Mouse (Mus musculus): ENCODE data around the gene Lmbr1l. TPM values are rescaled to one million over a fixed set of nuclear protein-coding genes. Genes with fewer than 3 reads are reported as not detected.

Lmbr1l gene
- polyA plus RNA-seq, 1 experiment from 2014 or later, result 4.9 TPM

DNA sequence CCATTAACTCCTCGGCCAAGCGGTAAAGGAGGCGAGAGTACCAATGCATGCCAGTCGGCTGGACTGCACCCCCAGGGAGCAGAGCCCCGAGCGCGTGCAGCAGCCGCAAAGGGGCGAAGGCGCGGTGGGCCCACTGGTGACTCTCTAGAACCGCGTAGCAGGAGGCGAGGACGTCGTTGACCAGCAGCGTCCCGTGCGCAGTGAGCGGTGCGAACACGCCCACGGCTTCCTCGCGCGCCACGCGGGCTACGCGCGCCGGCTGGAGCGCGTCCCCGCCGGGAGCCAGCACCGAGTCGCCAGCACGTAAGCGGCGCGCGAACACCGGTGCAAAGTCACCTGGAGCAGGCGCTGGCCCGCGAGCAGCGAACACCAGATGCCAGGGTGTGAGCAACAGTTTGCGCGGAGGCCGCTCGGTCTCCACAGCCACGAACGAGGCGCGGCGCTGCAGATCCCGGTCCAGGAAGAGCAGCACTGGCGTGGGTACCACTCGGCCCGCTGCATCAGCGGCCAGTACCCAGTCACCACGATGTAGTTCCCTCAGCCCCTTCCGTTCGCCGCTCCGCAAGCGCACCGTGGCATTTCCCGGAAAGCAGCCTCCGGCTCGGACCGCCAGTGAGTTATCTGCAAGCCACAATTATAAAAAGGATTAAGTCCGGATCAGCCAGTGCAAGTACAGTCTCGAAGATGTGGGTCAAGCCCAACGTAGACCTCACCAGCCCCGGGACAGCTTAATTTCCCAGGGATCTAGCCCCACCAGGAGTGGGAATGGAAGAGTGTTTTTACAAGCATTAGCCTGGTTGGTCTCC is 23.9 kb downstream of the Lmbr1l start, which contains the start of gene Rhebl1:
TSS of gene Rhebl1 (minus strand) at position 601 of the 806 bp plus-strand sequence.
- peak within 1 kb of the TSS; percentile 93 for H3K4me2 ChIP-seq (ENCODE audit: low read depth, low read length)
- WGBS (ENCODE audit: insufficient replicate concordance), result 1% methylated on average over 77 of the region's 77 CpGs
- peaks cover 65% of the 10 kb centered on the region for H3K27me3 ChIP-seq (ENCODE audit: insufficient read depth, low read length)
- H3K36me3 ChIP-seq (replicated peaks; ENCODE audit: insufficient read depth, low read length), result no peaks in the 10 kb centered on the region
- no peak within 1 kb of the TSS for H3K27ac ChIP-seq (ENCODE audit: low read depth)
- TF ChIP-seq CTCF (IDR thresholded peaks at IDR 0.05; ENCODE audit: low read depth) (no peak), EP300 (IDR thresholded peaks at IDR 0.05; ENCODE audit: low read depth) (no peak)
- DNase-seq, result no peak
- H3K4me1 ChIP-seq (ENCODE audit: insufficient read depth), result peaks cover 31% of the 10 kb centered on the region
- H3K9me3 ChIP-seq (ENCODE audit: low read length), result no peaks in the 10 kb centered on the region
- peak within 1 kb of the TSS; percentile 59 for H3K4me3 ChIP-seq (ENCODE audit: low read depth, low read length)
- peak within 1 kb of the TSS; percentile 34 for H3K9ac ChIP-seq (replicated peaks)
- ATAC-seq, result 0 out of 2 replicates have a peak, but pooled peaks have one; percentile 9

- no peak for ATAC-seq
- Histone ChIP-seq H3K4me3 (ENCODE audit: low read depth, low read length) (no peak overlapping the region), H3K9me3 (ENCODE audit: low read length) (no peaks in the 10 kb centered on the region), H3K4me2 (ENCODE audit: low read depth, low read length) (no peak overlapping the region), H3K27ac (ENCODE audit: low read depth) (no peak overlapping the region), H3K4me1 (ENCODE audit: insufficient read depth) (peaks cover 29% of the 10 kb centered on the region), H3K9ac (replicated peaks) (no peak overlapping the region), H3K27me3 (ENCODE audit: insufficient read depth, low read length) (peaks cover 54% of the 10 kb centered on the region), H3K36me3 (replicated peaks; ENCODE audit: insufficient read depth, low read length) (no peaks in the 10 kb centered on the region)
- TF ChIP-seq CTCF (IDR thresholded peaks at IDR 0.05; ENCODE audit: low read depth) (no peak), EP300 (IDR thresholded peaks at IDR 0.05; ENCODE audit: low read depth) (no peak)
- DNase-seq, result no peak
- 62% methylated on average over 4 of the region's 4 CpGs for WGBS (ENCODE audit: insufficient replicate concordance)
Observed at GRCm38 (mm10) chr15:98893036-98893435, 25.0 kb downstream of the Lmbr1l start.

DNA sequence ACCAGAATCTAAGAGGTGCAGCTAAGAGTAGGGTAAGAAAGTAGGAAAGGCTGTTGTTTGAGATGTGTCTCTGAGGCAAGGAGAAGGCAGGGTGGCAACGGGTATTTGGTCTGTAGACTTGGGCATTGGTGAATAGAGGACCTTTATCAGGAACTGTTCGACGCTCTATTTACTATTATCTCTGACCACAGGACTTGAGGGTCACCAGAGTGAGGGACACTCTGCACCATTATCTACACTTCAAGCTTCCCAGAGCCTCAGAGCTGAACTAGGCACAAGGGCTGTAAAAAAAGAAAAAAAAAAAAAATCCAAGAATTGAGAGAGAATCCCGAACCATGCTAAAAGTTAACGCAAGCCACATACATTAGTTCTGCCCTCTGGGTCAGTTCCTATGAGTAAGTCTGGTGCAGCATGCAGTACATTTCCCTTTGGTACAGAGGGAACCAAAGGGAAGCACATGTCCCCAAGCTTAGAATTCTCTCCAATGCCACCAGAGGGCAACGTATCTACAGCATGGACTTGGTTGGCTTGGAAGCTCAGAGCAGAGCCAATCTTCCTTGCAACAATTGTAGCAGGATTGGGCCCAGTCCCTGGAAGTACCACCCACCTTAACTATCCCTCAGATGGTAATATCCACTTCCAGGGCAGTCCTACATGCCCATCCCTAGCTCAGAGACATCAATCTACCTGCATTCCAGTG is 26.0 kb downstream of the Lmbr1l start:
- H3K27me3 ChIP-seq (ENCODE audit: insufficient read depth, low read length), result peaks cover 45% of the 10 kb centered on the region
- H3K9me3 ChIP-seq (ENCODE audit: low read length), result no peaks in the 10 kb centered on the region
- ATAC-seq, result peak; percentile 83
- no peaks in the 10 kb centered on the region for H3K36me3 ChIP-seq (replicated peaks; ENCODE audit: insufficient read depth, low read length)
- peaks cover 27% of the 10 kb centered on the region for H3K4me1 ChIP-seq (ENCODE audit: insufficient read depth)
- H3K9ac ChIP-seq (replicated peaks), result no peak overlapping the region
- H3K27ac ChIP-seq (ENCODE audit: low read depth), result no peak overlapping the region
- 14% methylated on average over 6 of the region's 6 CpGs for WGBS (ENCODE audit: insufficient replicate concordance)
- peak; percentile 51 for DNase-seq
- TF ChIP-seq CTCF (IDR thresholded peaks at IDR 0.05; ENCODE audit: low read depth), result peak; percentile 96
- no peak for TF ChIP-seq EP300 (IDR thresholded peaks at IDR 0.05; ENCODE audit: low read depth)
- no peak overlapping the region for H3K4me3 ChIP-seq (ENCODE audit: low read depth, low read length)
- no peak overlapping the region for H3K4me2 ChIP-seq (ENCODE audit: low read depth, low read length)

DNA sequence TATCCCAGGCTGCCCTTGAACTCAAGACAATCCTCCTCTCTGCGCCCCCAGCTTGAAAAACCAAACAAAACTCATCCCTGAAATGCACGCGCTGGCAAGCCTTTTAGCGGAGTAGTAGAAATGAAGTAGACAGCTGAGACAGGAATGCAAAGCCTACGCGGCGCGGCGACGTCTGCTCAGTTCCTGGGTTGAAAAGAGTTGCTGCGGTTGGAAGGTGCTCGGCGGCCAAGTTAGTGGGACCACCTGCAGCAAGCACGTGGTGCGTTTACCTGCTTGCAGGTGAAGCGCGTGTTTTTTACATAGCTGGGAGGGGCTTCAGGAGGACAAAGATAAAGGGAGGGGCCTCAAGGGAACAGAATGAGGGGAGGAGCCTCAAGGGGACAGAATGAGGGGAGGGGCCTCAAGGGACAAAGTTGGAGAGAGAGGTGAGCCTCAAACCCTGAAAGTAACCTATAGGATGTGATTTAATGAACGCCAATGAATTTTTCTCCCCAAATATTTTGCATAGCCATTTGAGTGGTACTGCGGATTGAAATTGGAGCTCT is 26.8 kb downstream of the Lmbr1l start:
- Histone ChIP-seq H3K4me3 (ENCODE audit: low read depth, low read length) (no peak overlapping the region), H3K4me1 (ENCODE audit: insufficient read depth) (peaks cover 25% of the 10 kb centered on the region), H3K36me3 (replicated peaks; ENCODE audit: insufficient read depth, low read length) (no peaks in the 10 kb centered on the region), H3K4me2 (ENCODE audit: low read depth, low read length) (peak overlapping the region; percentile 15; the same call in 1 of the 2 replicates), H3K9ac (replicated peaks) (no peak overlapping the region), H3K27ac (ENCODE audit: low read depth) (no peak overlapping the region), H3K27me3 (ENCODE audit: insufficient read depth, low read length) (peaks cover 37% of the 10 kb centered on the region), H3K9me3 (ENCODE audit: low read length) (no peaks in the 10 kb centered on the region)
- TF ChIP-seq EP300 (IDR thresholded peaks at IDR 0.05; ENCODE audit: low read depth) (no peak), CTCF (IDR thresholded peaks at IDR 0.05; ENCODE audit: low read depth) (no peak)
- no peak for DNase-seq
- 33% methylated on average over 19 of the region's 19 CpGs for WGBS (ENCODE audit: insufficient replicate concordance)
- no peak for ATAC-seq

GRCm38 (mm10) chr15:98887526-98887925 is 30.5 kb downstream of the Lmbr1l start:
- DNase-seq, result no peak
- no peak for ATAC-seq
- no peaks in the 10 kb centered on the region for H3K36me3 ChIP-seq (replicated peaks; ENCODE audit: insufficient read depth, low read length)
- no peak overlapping the region for H3K4me2 ChIP-seq (ENCODE audit: low read depth, low read length)
- WGBS (ENCODE audit: insufficient replicate concordance), result 80% methylated on average over 7 of the region's 7 CpGs
- H3K4me1 ChIP-seq (ENCODE audit: insufficient read depth), result no peaks in the 10 kb centered on the region
- no peak overlapping the region for H3K9ac ChIP-seq (replicated peaks)
- no peak overlapping the region for H3K4me3 ChIP-seq (ENCODE audit: low read depth, low read length)
- no peaks in the 10 kb centered on the region; the same call in 1 of the 2 replicates for H3K27me3 ChIP-seq (ENCODE audit: insufficient read depth, low read length)
- TF ChIP-seq CTCF (IDR thresholded peaks at IDR 0.05; ENCODE audit: low read depth) (no peak), EP300 (IDR thresholded peaks at IDR 0.05; ENCODE audit: low read depth) (no peak)
- H3K9me3 ChIP-seq (ENCODE audit: low read length), result no peaks in the 10 kb centered on the region
- H3K27ac ChIP-seq (ENCODE audit: low read depth), result no peak overlapping the region
